Mouse (Mus musculus) embryo, embryonic 11.5 days (tissue): Measurements from ENCODE around the gene Mtap.

ENCODE experiments used
- DNase-seq: peaks from one replicate; pipeline ENCODE4 v3.0.0-alpha.2; 2012; ENCODE audit warnings: low read depth, low spot score

Gene Mtap

DNA sequence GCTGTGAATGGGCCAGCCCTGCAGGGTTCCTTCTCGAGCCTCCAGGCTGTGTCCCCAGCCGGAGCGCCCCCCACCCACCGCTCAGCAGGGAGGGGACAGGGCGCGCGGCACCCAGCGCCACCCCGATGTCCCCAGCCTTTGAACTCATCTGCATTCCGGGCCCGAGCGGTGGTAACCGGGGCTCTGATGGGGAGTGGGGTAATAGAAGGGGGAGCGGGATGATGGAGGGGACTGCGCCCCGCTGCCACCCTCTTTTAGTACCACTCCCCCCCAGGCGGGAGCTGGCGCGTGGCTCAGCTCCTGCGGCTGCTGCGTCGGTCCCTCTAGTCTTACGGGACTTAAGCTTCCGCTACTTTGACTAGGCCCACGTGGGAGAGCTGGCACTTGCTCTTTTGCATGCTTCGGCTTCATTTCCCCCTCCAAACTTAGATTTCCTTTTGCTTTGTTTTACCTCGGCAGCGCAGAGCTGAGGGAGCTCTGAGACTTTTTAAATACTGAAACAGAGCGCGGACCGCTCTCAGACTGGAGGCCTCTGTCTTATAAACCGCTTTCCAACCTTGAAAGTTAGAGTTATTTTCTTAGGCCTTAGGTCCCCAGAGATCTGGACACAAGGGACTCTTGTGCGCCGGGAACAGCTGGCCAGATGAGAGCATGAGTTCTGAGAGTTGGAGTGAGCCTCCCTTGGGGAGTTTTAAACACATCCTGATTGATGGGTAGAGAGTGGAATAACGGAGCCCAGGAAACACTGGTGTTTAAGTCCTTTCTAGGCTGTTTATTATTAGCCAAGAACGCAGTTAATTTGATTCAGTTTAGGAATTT lies 829 bp downstream of the Mtap start:
- DNase-seq: peak; percentile 20

DNA sequence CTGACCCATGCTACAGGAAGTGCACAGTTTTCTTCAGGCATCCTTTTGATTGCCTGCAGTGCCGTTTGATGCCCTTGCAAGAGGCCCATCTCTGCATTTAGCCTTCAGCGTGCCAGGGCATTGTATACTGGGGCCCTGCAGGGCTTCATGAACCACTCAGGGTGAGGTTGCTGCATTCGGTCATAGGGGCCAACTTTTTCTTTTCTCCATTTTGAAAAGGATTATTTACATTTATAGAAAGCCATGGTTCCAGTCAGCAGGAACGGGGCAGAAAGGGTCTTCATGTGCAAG lies 1.4 kb downstream of the Mtap start:
- DNase-seq: no peak

DNA sequence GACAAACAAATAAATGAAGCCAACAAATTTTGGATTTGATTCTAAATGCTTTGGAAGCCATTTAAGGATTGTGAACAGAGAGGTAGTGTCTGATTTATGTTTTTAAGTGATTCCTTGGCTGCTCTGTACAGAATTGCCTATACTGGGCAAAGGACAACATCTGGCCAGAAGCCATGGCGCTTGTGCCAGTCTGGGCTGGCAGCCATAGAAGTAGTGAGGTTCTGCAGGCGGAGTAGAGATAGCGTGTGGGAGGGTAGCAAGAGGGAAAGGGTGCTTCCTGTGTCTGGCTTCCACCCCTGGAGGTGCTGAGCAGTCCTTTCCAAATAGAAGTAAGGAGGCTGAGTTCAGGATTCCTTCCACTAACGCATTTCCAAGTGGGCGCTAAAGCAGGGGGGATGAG lies 3.9 kb downstream of the Mtap start:
- DNase-seq: no peak

DNA sequence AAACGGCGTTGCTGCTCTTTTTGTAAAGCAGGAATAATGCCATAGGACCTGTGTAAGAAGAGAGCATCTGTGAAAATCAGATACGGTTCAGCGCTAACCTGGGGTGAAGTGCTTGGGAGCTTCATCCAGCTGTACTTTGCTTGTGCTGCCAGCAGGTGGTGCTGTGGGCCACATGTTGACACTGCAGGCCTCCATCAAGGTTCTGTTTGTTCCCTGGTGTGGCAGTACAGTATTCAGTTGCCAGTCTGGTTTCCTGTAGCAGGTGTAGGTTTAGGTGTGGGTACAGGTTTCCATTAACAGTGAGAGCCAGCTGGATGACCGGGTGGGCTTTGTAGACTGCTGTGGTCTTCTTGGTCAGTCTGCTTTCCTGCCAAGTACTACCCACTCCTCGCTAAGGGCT lies 8.5 kb downstream of the Mtap start:
- peak; percentile 50 for DNase-seq

DNA sequence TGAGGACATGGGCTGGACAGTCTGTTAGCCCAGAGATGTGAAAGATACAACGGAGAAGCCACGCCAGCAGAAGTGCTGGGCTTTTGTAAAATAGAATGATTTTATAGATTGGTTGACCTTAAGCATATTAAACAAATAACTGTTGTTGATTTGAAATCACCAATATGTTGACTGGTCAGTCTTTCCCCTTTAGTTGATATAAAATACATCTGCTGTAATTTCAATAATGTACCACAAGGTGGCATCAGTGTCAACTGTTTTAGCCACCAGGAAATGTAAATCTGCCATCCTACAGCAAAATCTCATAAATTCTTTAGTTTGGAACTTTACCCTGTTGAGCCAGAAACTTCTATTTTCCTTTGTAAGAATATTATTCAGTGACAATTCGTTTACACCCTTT lies 9.4 kb downstream of the Mtap start:
- DNase-seq: peak; percentile 38

DNA sequence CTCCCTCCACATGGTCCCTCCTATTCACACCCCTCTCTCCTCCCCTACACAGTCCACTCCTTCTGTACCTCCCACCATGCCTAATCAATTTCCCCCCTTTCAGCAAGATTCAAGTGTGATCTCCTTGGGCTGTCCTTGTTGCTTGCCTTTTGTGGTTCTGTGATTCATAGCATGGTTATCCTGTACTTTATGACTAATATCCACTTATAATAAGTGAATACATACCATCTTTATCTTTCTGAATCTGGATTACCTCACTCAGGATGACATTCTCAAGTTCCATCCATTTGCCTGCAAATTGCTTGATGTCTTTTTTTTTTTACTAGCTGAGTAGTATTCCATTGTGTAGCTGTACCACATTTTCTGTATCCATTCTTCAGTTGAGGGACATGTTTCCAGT lies 12.3 kb downstream of the Mtap start:
- DNase-seq: no peak

DNA sequence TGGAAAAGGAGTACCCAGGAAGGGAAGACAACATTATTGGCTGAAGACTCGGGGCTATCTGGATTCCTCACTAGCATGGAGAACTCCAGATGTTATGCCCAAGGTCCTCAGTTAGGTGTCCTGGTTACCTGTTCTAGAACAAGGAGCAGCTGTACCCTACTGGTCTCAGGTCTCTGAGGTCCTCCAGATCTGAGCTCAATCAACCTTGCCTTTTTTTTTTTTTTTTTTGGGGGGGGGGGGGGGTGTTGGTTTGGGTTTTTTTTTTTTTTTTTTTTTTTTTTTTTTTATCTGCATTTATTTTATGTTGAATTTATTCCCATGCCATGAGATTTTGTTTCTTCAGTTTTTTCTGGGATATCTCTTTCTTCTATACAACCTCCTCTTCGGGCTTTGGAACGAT lies 24.5 kb downstream of the Mtap start:
- no peak for DNase-seq

DNA sequence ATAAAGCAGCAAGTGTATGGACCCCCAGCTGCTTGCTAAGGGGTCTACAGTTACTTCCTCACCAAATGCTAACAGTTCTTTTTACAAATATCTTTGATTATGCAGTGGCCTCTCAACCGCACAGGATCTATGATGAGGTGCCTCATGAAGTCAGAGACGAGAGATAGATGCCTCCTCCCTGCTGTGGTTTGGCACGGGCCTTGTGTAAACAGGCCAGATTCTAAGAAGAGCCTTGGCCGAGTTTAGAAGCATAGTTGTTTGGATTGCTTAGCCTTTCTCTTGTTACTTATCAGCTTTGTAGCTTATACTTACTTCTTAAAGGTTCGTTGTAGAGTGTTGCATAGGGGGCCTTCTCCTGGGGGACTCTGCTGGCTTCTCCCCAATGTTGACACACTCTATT lies 25.6 kb downstream of the Mtap start:
- DNase-seq: no peak

DNA sequence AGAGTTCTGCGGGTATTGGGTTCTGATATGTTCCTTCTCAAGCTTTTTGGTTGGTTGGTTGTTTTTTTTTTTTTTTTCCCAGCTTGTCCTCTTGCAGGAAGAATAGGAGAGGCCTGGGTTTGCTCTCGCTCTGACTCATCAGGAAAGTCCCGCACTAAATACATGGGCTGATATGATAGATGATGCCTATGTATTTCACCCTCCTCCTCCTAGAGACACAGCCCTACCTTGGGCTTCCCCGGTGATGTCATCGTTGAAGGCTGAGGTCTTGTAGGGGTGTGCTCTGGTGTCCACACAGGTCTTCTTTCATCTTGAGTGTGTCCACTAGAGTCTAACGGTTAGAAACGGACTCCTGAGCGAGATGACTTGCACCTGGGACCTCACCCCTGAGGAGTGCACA lies 26.7 kb downstream of the Mtap start:
- no peak for DNase-seq

DNA sequence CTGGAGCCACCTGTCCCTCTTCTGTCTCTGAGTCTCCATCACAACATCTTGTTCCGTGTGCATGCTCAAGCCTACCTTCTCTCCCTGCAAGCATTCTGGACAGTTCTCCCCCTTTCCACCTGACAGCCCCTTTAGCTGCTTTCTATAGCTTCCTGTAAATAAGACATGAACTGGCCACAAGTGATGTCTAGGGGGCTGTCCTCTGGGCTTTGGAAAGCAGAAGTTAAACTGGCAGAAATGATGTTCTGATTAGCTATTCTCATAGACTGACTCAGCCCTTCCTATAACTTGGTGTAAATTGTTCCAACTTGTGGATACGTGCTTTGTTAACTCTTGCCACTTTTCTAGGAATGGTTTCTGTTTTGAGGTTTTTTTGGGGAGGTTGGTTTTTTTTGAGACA lies 27.8 kb downstream of the Mtap start:
- no peak for DNase-seq

DNA sequence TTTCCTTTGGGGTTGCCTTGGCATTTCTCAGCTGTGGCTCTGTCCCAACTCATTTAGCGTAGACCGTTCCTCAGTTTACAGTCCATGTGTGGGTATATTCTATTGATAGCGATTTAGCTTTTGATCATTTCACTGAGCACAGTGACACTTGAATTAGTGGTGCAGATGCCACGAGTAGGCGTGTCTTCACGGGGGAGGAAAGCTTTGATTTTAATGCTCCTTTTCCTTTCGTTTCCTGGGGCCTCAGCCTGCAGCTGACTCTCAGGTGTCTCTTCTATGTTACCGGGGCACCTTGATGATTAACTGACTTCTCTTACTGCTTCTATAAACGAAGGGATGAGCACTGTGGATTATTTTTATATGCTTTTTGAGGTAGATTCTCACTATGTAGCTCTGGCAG lies 32.0 kb downstream of the Mtap start:
- no peak for DNase-seq

DNA sequence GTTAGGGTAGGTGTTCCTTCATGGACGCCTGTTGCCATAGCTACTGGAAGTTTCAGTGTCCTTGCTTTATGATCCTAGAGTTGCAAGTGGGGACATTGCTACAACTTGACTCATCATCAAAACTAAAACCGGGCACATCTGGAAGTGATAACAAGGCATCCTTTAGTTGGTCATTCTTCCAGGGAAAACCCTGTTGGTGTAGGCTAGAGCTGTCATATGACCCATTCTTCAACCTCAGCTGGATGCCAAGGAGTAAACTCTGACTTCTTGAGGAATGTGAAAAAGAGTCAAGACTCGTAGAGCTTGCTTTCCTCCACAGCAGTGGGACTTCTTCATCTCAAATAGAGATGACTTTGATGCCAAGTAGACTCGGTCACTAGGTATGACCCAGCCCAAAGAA lies 32.8 kb downstream of the Mtap start:
- DNase-seq: no peak

DNA sequence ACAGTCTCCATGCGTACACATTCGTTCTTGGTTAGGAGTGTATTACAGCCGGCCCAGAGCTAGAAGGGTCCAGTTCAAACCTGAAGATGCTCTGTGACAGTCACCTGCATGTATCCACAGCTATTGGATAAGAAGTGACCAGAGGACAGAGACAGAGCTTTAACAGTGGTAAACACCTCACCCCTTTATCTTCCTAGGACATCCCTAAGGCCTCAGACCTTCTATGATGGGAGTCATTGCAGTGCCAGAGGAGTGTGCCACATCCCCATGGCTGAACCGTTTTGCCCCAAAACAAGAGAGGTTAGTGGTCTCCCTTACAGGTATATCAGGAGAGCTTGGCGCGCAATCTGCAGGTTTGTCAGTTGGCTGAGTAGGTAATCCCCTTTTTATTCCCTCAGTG lies 34.0 kb downstream of the Mtap start:
- DNase-seq: no peak

DNA sequence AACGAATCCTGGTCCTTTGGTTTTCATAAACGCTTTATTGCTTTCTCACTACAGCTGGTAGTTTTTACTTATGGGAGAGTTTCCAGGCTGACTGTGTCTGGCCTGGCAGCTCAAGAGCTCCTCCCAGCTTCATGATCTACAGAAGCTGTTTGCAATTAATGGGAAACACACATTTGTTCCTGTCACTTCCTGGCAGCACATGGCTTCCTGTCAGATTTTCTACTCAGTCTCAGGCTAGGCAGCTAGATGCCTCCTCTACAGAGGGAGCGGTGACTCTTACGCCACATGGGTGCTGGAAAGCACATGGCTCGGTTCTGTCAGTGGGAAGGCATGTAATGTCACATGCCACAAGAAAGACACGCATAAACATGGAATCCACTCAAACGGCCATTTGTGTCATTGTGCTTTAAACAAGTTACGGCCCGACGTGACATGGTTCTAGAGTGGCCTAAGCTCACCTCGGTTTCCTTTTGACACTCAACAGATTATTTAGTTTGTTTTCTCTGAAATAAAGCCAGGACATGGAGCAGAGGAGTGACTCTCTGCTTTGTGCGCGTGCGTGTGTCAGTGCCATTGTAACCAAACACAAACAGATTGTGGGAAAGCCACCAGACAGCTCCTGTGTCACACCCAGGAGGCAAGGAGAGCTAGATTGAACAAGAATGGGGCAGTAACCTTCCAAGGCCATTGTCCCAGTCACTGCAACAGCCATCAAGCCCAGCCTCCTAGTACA lies 36.1 kb downstream of the Mtap start:
- DNase-seq: no peak

DNA sequence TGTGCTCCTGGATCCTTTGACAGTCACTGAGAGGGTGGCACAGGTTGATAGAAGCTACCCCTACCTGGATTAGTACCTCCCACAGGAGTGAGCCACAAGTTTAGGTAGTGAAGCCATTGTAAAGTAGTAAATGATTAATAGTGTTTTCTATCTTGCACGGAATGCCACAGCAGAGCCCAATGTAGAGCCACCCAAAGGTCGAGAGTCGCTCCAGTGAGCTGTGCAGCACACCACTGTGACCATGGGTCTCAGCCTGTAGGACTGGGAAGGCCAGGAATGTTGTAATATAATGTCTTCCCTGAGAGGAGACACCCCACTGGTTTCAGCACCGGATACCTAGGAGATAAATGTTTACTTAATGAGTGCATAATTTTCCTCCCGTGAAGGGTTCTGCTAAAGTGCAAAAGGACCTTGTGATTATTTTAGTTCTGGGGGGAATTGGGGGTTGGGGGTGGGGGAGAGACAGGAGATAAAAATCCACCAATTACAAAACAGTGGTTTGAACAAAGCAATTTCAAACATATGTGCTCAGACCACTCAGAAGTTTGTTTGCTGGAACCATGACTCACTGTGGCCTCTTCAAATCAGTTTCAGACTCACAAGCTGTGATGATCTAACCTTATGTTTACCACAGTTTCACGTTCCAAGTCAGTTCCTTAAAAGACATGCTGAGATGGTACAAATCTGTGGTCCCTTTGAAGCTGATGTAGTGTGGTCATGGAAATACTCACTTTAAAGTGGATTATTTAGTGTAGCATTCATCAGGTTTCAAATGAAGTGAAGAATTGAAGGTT lies 40.8 kb downstream of the Mtap start:
- DNase-seq: no peak

DNA sequence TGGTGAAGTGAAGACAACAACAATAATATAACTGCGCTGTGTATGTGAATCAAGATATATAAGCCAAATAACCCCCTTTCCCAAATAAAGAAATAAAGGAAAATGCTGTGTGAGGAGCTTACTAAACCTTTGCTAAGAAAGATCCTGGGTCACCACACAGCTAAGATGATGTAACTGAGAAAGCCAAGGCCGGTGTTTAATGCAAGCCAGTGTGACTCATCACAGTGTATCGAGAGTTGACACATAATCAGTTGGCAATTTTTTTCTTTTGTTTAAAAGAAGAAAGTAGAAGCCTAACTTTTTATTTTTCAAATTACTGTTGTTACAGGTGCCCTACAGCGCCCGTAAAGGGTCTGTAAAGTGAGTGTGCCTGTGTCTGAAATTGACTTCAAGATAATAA lies 43.2 kb downstream of the Mtap start:
- DNase-seq: no peak

DNA sequence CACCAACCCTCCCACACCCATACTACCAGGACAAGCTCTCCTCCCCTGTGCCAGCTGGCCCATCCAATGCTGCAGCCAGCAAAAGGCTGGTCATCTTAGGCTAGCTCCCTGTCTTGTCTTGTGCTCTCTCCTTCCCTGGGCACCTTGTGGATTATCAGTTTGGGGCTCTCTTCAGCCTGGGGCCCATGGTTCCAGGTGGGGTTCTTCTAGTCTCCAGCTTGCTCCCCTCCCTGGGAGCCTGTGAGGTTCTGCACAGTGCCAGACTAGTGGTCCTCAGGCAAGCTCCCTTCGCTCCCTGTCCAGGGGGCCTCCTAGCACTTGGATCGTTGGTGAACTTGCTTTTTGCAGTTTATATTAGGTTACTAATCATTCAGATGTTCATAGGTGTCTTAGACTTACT lies 44.7 kb downstream of the Mtap start:
- DNase-seq: no peak

DNA sequence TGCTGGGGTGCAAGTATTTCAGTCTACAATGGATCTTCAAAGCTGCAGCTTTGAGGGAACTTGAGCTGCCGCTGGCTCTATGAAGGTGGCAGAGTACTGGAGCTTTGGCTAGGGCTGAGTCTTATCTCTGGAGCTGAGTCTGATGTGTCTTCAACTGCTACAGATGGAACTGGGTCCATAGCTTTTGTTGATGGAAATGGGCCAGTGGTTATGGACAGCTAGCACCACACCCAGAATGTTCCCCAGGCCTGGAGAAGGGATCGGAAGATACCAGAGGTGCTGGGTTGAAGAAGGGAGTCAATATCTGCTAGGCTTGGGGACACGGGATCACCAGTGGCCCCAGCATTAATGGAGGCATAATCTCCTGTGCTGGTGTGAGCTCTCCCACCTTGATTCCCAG lies 45.6 kb downstream of the Mtap start:
- DNase-seq: no peak

DNA sequence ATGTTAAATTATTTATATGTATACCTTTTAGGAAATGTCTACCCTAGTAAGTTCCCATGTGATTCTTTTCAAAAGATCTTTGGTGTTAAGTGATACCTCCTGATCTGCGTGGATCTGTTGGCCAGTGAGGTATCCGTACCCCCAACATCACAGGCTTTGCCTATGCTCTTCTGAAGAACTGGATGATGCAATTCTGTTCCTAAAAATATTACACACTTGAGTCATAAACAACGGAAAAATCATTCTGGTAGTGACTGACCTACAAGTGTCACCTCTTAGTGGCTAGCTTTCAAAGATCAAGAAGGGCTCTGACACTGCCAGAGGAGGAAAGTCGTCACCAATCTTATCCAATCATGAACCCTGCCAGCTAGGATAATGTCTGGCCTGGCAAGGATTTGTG lies 58.6 kb downstream of the Mtap start:
- no peak for DNase-seq

DNA sequence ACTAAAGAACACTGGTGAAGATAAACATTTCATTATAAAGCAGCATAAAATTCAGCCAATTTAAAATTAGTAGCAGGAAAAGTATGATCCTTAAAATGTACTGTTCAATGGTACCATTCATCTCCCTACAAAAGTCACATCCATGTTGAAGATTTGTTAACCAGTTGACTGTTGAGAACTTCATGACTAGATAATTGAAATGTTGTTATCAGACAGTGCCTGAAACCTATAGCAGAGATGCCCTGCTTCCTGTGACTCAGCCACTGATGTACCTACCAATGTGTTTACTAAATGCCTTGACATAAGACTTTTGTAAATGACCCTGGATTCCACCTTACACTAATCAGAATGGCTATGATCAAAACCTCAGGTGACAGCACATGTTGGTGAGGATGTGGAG lies 60.2 kb downstream of the Mtap start:
- no peak for DNase-seq

DNA sequence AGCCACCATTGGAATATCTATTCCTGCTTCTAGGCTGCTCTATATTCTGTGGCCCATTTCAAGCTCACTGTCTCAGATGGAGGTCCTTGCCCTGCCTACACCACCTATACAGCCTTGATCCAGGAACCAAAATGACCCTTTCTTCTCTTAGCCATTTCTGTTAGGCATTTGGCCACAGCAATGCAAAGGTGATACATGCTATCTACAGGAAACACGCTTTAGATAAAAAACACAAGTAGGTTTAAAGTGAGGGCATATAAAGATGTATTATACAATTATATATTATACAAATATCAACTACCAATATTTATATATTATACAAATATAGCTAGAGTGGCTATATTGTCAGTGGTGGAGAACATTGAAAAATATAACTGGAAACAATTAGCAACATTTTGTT lies 63.9 kb downstream of the Mtap start:
- DNase-seq: no peak

DNA sequence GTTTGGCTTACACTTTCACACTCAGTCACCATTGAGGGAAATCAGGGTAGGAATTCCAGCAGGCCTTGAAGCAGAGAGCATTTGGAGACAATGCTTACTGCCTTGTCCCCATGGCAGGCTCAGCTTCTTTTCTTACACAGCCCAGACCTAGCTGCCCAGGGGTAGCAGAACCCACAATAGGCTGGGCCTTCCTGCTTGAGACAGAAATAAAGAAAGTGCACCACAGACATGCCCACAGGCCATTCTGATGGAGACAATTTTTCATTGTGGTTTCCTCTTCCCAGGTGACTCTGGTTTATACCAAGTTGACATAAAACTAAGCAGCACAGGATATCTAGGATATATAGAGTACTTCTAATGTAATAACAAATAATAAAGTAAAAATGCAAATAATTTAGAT lies 72.4 kb downstream of the Mtap start:
- DNase-seq: no peak

DNA sequence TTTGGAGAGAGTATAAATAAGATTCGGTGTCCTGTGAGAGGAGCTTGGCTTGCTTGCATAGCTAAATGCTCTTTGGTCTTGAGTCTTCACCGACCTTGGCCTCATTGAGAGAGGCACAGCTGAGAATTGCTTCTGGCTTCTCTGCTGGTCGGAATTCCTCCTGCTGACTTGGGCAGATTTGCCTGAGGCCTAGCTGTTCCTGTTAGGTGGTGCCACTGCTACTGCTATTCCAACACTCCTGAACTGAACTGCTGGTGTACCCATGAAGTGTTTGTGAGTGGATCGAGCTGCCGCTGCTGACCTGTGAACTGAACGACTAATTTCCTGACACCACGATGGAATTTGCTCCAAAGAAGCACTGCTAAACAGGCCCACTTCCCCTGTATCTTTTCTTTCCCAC lies 73.4 kb downstream of the Mtap start:
- no peak for DNase-seq
